Mouse (Mus musculus): Measurements from ENCODE around the gene Igf2bp2.

Igf2bp2 gene

GRCm38 (mm10) chr16:22162512-22163455 lies at the start of gene Igf2bp2:
Gene Igf2bp2, minus strand, starts transcription at chr16:22163299.
- DNase-seq = peak; percentile 23

GRCm38 (mm10) chr16:22203501-22203900 lies 40.4 kb upstream of the Igf2bp2 start:
- no peak for DNase-seq

- no peak for DNase-seq
Measured at GRCm38 (mm10) chr16:22201858-22202257, 38.8 kb upstream of the Igf2bp2 start.

GRCm38 (mm10) chr16:22200476-22200875 lies 37.4 kb upstream of the Igf2bp2 start:
- DNase-seq = no peak

GRCm38 (mm10) chr16:22187366-22187765 lies 24.3 kb upstream of the Igf2bp2 start:
- DNase-seq = no peak

GRCm38 (mm10) chr16:22185411-22185810 lies 22.3 kb upstream of the Igf2bp2 start:
- DNase-seq = no peak

- DNase-seq = no peak
Measured at GRCm38 (mm10) chr16:22184113-22184512, 21.0 kb upstream of the Igf2bp2 start.

- no peak for DNase-seq
Measured at GRCm38 (mm10) chr16:22182286-22182685, 19.2 kb upstream of the Igf2bp2 start.

GRCm38 (mm10) chr16:22178793-22179192 lies 15.7 kb upstream of the Igf2bp2 start:
- DNase-seq = no peak

- DNase-seq = no peak
Measured at GRCm38 (mm10) chr16:22177999-22178398, 14.9 kb upstream of the Igf2bp2 start.

- DNase-seq = no peak
Measured at GRCm38 (mm10) chr16:22168731-22169130, 5.6 kb upstream of the Igf2bp2 start.

GRCm38 (mm10) chr16:22165556-22165955 lies 2.5 kb upstream of the Igf2bp2 start:
- DNase-seq = no peak

- DNase-seq = no peak
Measured at GRCm38 (mm10) chr16:22164446-22164845, 1.3 kb upstream of the Igf2bp2 start.

- peak; percentile 40 for DNase-seq
Measured at GRCm38 (mm10) chr16:22163456-22163851, 355 bp upstream of the Igf2bp2 start.

GRCm38 (mm10) chr16:22162066-22162511 lies 1.0 kb downstream of the Igf2bp2 start:
- peak; percentile 5 for DNase-seq

- DNase-seq = peak; percentile 32
Measured at GRCm38 (mm10) chr16:22161351-22162065, 1.6 kb downstream of the Igf2bp2 start.

GRCm38 (mm10) chr16:22160386-22161145 lies 2.5 kb downstream of the Igf2bp2 start:
- DNase-seq = no peak

GRCm38 (mm10) chr16:22152941-22153444 lies 10.1 kb downstream of the Igf2bp2 start:
- no peak for DNase-seq

GRCm38 (mm10) chr16:22151706-22152315 lies 11.3 kb downstream of the Igf2bp2 start:
- DNase-seq = no peak

GRCm38 (mm10) chr16:22150421-22150820 lies 12.7 kb downstream of the Igf2bp2 start:
- DNase-seq = no peak

GRCm38 (mm10) chr16:22149659-22150345 lies 13.3 kb downstream of the Igf2bp2 start:
- DNase-seq = no peak

- no peak for DNase-seq
Measured at GRCm38 (mm10) chr16:22149076-22149475, 14.0 kb downstream of the Igf2bp2 start.

All from right cerebral cortex, postnatal 4 days (tissue).